Mouse (Mus musculus) hindbrain, embryonic 14.5 days (tissue): ENCODE measurements at regions not wholly inside any gene's neighbourhood (a gene's known extent, or its start where the extent isn't known, plus 50 kb on each side); places are given as distances from the start of the nearest gene placed in this dataset.
"Not testable (repeated sequence)": the region's sequence is repeated elsewhere in the genome, so short reads cannot be mapped to it uniquely, and the experiment has no call there.

Source experiments
- ATAC-seq: fragments of 200-750 bp; cut with Nextera tagmentation; 2 replicates; pipeline ENCODE4 v1.8.0; 2017; ENCODE audit warnings: moderate number of reproducible peaks, mild to moderate bottlenecking, moderate TSS enrichment, moderate library complexity; ENCODE audit not compliant: low FRiP score
- DNase-seq: peaks from one replicate; pipeline ENCODE4 v3.0.0-alpha.2; 2015; ENCODE audit warnings: low spot score
- H3K27ac ChIP-seq: fragments of 300-500 bp; sonication (generic); 2 replicates; pipeline ENCODE4 v1.5.1; 2014; ENCODE audit warnings: mild to moderate bottlenecking, moderate library complexity
- H3K27me3 ChIP-seq: fragments of 300-500 bp; sonication (generic); 2 replicates; pipeline ENCODE4 v1.6.1; 2014; ENCODE audit warnings: mild to moderate bottlenecking, low read length, mixed read lengths; ENCODE audit not compliant: control insufficient read depth, insufficient read depth
- H3K36me3 ChIP-seq: fragments of 300-500 bp; sonication (generic); replicated peaks from 2 replicates; pipeline ENCODE4 v1.6.1; 2014; ENCODE audit not compliant: control insufficient read depth, insufficient read depth
- H3K4me1 ChIP-seq: fragments of 300-500 bp; sonication (generic); replicated peaks from 2 replicates; pipeline ENCODE4 v1.6.1; 2014; ENCODE audit warnings: antibody characterized with exemption, low read length, mixed read lengths; ENCODE audit not compliant: control insufficient read depth, insufficient read depth
- H3K4me2 ChIP-seq: fragments of 300-500 bp; sonication (generic); replicated peaks from 2 replicates; pipeline ENCODE4 v1.6.1; 2014; ENCODE audit warnings: mild to moderate bottlenecking, moderate library complexity
- H3K4me3 ChIP-seq: fragments of 300-500 bp; sonication (generic); replicated peaks from 2 replicates; pipeline ENCODE4 v1.5.1; 2014; ENCODE audit warnings: mild to moderate bottlenecking, low read length
- H3K9ac ChIP-seq: fragments of 300-500 bp; sonication (generic); 2 replicates; pipeline ENCODE4 v1.6.1; 2014
- H3K9me3 ChIP-seq: fragments of 300-500 bp; sonication (generic); 2 replicates; pipeline ENCODE4 v1.6.1; 2016; ENCODE audit warnings: low read length; ENCODE audit not compliant: control insufficient read depth
- WGBS: fragments of 180-500 bp; shearing (Covaris S2); extraction: QIAGEN DNeasy Blood & Tissue Kit; methylation state at CpG from one replicate; pipeline ENCODE4 v1.1.7; 2014; 5-methylcytosine and 5-hydroxymethylcytosine counted together

DNA sequence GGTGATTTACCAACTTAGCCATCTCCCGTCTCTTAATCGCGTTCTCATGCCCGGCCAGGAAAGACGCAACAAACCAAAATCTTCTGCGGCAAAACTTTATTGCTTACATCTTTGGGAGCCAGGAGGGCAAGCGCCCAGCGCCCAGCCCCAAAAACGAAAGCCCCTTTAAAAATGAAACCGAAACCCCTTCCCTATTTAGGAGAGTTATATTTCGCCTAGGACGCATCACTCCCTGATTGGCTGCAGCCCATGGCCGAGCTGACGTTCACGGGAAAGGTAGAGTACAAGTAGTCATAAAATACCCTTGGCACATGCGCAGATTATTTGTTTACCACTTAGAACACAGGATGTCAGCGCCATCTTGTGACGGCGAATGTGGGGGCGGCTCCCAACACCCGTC is 783.3 kb downstream of the Ttll7 start:
- H3K9ac ChIP-seq, H3K9me3 ChIP-seq, H3K4me1 ChIP-seq, H3K27me3 ChIP-seq, H3K4me3 ChIP-seq, DNase-seq, H3K36me3 ChIP-seq, ATAC-seq, H3K4me2 ChIP-seq, H3K27ac ChIP-seq: not testable (repeated sequence)
- 96% methylated on average over 18 of the region's 21 CpGs for WGBS

- Histone ChIP-seq H3K4me1 (no peaks in the 10 kb centered on the region), H3K4me3 (no peak overlapping the region), H3K9ac (no peak overlapping the region), H3K9me3 (0 out of 2 replicates have a peak, but pooled peaks cover 6% of the 10 kb centered on the region), H3K36me3 (no peaks in the 10 kb centered on the region), H3K27ac (no peak overlapping the region), H3K27me3 (no peaks in the 10 kb centered on the region), H3K4me2 (no peak overlapping the region)
- DNase-seq (no peak), ATAC-seq (no peak)
- 90% methylated on average over 3 of the region's 3 CpGs for WGBS
Measured at GRCm38 (mm10) chr3:147631151-147631550, 779.0 kb downstream of the Ttll7 start.

DNA sequence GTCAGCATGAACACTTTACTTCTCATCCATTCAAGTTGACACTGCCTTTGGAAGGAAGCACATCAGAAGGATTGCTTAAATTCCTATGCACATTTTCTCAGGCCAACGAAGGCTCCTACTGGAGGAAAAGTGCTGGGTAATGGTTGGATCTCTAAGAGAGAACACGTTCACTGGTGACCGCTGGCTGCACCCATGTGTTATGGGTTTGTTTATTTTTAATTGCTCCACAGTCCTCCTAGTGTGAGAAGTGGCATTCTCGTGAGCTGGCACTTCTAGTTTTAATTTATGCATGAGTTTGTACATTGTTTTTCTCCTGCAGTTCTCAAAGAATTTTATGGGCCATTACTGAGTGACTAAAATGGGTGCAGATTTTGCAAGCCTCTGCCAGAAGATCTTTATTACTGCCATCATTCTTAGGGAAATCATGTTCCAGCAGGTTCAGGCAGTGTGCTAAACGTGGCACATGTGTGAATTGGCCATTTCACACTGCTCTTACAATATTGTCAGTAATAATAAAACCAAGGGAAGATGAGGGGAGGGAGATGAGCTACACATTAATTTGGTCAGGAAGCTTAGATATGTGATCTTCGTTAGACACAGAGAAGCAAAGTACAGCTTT is 731.6 kb downstream of the Ttll7 start:
- no peak overlapping the region for H3K27ac ChIP-seq
- DNase-seq = no peak
- H3K36me3 ChIP-seq = no peaks in the 10 kb centered on the region
- H3K4me3 ChIP-seq = no peak overlapping the region
- WGBS = 58% methylated on average over 6 of the region's 6 CpGs
- no peak overlapping the region for H3K9ac ChIP-seq
- no peak for ATAC-seq
- no peak overlapping the region for H3K4me2 ChIP-seq
- no peaks in the 10 kb centered on the region for H3K4me1 ChIP-seq
- no peaks in the 10 kb centered on the region for H3K9me3 ChIP-seq
- H3K27me3 ChIP-seq = no peaks in the 10 kb centered on the region

DNA sequence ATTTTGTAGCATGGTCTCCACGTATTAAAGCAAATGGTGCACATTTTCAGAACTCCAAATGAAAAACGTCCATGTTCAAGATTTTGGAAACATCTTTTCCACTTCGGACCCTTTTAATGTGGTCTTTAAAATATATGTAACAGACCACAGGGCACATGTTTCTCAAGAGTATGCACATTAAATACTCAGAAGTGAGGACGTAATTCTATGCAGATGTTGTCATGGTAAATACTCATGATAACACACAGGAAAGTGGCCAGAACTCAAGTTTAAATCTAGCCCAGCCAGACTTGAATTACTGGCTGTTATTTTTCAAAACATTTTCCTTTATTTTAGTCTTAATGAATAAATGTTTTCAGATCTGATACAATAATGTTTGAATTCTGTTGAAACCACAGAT is 719.7 kb downstream of the Ttll7 start:
- Histone ChIP-seq H3K9ac (no peak overlapping the region), H3K4me1 (no peaks in the 10 kb centered on the region), H3K9me3 (no peaks in the 10 kb centered on the region), H3K27me3 (no peaks in the 10 kb centered on the region), H3K27ac (no peak overlapping the region), H3K4me3 (no peak overlapping the region), H3K36me3 (no peaks in the 10 kb centered on the region), H3K4me2 (no peak overlapping the region)
- DNase-seq (no peak), ATAC-seq (no peak)
- 88% methylated on average over 4 of the region's 4 CpGs for WGBS

DNA sequence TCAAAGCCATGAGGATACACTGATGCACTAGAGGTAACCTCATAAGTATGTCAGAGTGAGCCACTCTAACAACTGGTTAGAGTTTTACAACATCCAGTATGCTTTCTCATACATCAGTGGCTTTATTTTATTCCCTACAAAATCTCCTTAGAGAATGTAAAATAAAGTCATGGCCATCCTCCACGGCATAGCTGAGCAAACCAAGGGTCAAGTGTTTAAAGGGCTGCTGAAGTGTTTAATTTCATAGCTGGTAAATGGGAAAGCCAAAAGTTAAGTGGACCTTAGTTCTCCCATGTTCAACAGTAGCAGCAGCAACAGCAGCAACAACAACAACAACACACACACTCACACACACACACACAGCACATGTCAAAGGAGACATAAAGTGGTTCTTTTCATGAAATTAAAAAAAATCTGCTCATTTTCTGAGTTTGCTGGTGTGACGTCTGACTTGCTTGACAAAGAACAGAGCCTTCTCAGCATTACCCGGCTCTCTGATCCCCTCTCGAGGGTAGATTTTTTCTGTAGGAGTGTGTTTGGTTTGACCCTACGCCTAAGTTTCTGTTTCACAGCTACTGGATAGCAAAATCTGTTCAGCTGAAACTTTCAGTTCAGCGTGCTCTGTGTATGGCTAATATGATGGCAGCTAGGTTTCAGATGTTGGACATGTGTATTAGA is 693.3 kb downstream of the Ttll7 start:
- no peaks in the 10 kb centered on the region for H3K27me3 ChIP-seq
- H3K36me3 ChIP-seq = no peaks in the 10 kb centered on the region
- H3K4me2 ChIP-seq = no peak overlapping the region
- no peak overlapping the region for H3K4me3 ChIP-seq
- H3K27ac ChIP-seq = no peak overlapping the region
- 78% methylated on average over 6 of the region's 6 CpGs for WGBS
- no peaks in the 10 kb centered on the region for H3K9me3 ChIP-seq
- DNase-seq = no peak
- no peaks in the 10 kb centered on the region for H3K4me1 ChIP-seq
- no peak for ATAC-seq
- no peak overlapping the region for H3K9ac ChIP-seq

- ATAC-seq = no peak
- 94% methylated on average over 4 of the region's 4 CpGs for WGBS
Measured at GRCm38 (mm10) chr3:147542285-147542684, 690.1 kb downstream of the Ttll7 start.

GRCm38 (mm10) chr3:147537584-147537983 is 685.4 kb downstream of the Ttll7 start:
- Histone ChIP-seq H3K27me3 (no peaks in the 10 kb centered on the region), H3K4me3 (no peak overlapping the region), H3K4me2 (no peak overlapping the region), H3K4me1 (no peaks in the 10 kb centered on the region), H3K27ac (no peak overlapping the region), H3K9ac (no peak overlapping the region), H3K9me3 (no peaks in the 10 kb centered on the region), H3K36me3 (no peaks in the 10 kb centered on the region)
- ATAC-seq (no peak), DNase-seq (no peak)

More at GRCm38 (mm10) chr3:147542285-147542684, 690.1 kb downstream of the Ttll7 start:
- Histone ChIP-seq H3K4me3 (no peak overlapping the region), H3K9ac (no peak overlapping the region), H3K9me3 (no peaks in the 10 kb centered on the region), H3K27me3 (no peaks in the 10 kb centered on the region), H3K4me1 (no peaks in the 10 kb centered on the region), H3K27ac (no peak overlapping the region), H3K4me2 (no peak overlapping the region), H3K36me3 (no peaks in the 10 kb centered on the region)
- DNase-seq = no peak

GRCm38 (mm10) chr3:147532196-147532595 is 680.0 kb downstream of the Ttll7 start:
- Histone ChIP-seq H3K4me3 (no peak overlapping the region), H3K27me3 (no peaks in the 10 kb centered on the region), H3K36me3 (no peaks in the 10 kb centered on the region), H3K27ac (no peak overlapping the region), H3K9ac (no peak overlapping the region), H3K9me3 (no peaks in the 10 kb centered on the region), H3K4me1 (no peaks in the 10 kb centered on the region), H3K4me2 (no peak overlapping the region)
- DNase-seq = no peak
- ATAC-seq = no peak
- 32% methylated on average over 2 of the region's 2 CpGs for WGBS

DNA sequence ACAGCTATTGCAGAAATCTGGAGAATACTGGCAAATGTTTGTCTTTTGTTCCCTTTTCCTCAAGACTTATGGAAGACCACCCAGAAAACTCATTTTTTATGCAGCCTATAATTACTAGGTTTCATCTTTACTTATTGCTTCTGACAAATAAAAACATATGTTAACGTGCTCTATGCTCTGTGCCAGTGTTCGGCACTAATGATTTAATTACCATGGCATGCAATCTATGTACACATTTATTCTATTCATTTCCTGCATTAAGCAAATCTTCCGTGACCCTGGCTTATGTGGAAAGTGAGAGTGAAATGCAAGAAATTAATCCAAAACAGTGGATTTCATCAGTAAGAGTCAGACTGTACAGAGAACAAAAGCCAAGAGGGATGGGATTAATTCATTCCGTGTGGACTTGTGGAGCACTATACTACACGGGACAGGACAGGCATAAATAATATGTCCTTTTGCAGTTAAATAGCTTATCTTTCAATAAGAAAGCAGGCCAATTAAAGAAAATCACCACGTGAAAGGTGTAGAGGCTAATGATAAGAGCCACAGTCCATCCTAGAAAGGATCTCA is 679.5 kb downstream of the Ttll7 start:
- H3K27ac ChIP-seq = no peak overlapping the region
- H3K9me3 ChIP-seq = no peaks in the 10 kb centered on the region
- DNase-seq (no peak), ATAC-seq (no peak)
- H3K4me2 ChIP-seq = no peak overlapping the region
- H3K4me1 ChIP-seq = no peaks in the 10 kb centered on the region
- H3K27me3 ChIP-seq = no peaks in the 10 kb centered on the region
- H3K9ac ChIP-seq = no peak overlapping the region
- no peak overlapping the region for H3K4me3 ChIP-seq
- no peaks in the 10 kb centered on the region for H3K36me3 ChIP-seq
- 58% methylated on average over 6 of the region's 6 CpGs for WGBS
